Mouse (Mus musculus): ENCODE measurements at regions not wholly inside any gene's neighbourhood (a gene's known extent, or its start where the extent isn't known, plus 50 kb on each side); places are given as distances from the start of the nearest gene placed in this dataset.

GRCm38 (mm10) chr15:88544216-88544615 is 55.9 kb upstream of the Zdhhc25 start:
- no peak for DNase-seq (ENCODE audit: low spot score in 2 of 2)

GRCm38 (mm10) chr15:88548261-88548660 is 51.8 kb upstream of the Zdhhc25 start:
- no peak for DNase-seq (ENCODE audit: low spot score in 2 of 2)

All from gastrocnemius, postnatal 4 days (tissue).